Mouse (Mus musculus) kidney, postnatal 36 days (tissue): ENCODE measurements around the gene Hist1h3f.

Experiments used
- DNase-seq, 2 experiments: peaks; one replicate each; pipeline ENCODE4 v3.0.0; 2021 to 2022; ENCODE audit warnings: mixed read lengths in 2 of 2

The Hist1h3f gene

DNA sequence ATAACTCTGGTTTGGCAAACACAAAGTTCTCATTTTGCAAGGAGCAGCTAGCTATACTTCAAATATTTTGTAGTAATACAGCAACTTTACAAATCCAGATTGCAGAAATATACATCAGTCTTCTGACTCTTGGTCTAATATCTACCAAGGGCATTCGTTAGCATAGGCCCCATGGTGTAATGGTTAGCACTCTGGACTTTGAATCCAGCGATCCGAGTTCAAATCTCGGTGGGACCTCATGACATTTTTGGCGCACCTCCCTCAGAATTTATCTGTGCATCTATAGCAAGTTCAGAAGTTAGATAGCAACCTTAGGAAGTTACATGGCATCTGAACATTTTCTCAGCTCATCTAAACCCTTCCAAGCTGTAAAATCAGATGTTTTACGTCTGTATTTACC is 25.0 kb upstream of the Hist1h3f start:
- DNase-seq: peak; percentile 74 to 77

DNA sequence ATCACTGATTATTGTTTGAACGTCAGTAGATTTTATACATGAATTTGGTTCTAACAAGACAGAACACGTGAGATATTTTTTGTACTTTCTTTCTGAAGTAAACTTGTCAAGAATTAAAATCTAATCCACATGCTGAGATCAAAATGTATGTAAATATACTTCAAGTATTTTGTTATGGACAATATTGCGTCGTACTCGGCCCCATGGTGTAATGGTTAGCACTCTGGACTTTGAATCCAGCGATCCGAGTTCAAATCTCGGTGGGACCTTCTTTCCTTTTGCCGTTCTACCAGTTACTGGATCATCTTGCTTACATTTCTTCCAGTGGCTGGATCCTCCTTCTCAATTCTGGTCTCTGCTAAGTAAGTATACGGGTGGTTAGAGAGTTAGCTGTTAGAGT is 24.4 kb upstream of the Hist1h3f start:
- DNase-seq: peak; percentile 76 to 79

DNA sequence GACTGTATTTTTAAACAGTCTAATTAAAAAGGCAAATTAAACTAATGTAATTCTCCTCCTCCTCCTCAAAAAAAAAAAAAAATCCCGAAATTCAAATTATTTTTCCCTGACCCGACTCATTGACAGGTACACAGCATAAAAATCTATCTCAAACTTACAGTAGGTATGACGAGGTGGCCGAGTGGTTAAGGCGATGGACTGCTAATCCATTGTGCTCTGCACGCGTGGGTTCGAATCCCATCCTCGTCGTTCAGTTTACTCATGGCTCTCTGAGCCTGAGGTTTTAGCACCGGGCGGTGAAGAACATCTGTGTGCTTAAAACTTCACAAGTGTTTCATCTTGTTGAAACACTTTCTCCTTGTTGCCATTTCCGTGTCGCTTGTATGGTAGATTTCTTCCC is 22.1 kb upstream of the Hist1h3f start:
- peak; percentile 74 to 82 for DNase-seq

DNA sequence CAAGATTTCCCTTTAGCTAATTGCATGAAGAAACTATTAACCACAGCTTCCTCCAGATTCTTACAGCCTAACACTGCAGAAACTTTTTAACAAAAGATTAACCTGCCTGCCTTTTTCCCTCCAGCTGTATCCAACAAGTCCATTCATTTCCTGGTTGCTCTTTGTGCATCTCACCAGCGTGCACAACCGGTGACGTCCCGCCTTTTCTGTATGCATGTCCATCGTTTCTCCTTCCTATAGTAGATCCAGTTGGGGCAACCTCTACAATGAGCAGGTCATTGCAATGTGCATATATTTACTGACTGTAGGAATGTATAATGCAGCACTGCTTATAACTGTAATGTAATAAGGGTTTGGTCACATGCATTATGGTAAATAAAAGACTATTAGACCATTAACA is 19.9 kb upstream of the Hist1h3f start:
- no peak for DNase-seq

GRCm38 (mm10) chr13:23524654-23525053 is 19.2 kb upstream of the Hist1h3f start:
- DNase-seq: peak; percentile 60 to 82

- peak in 1 of 2 experiments; percentile 7 for DNase-seq
These were observed 18.0 kb upstream of the Hist1h3f start for GRCm38 (mm10) chr13:23525901-23526300.

GRCm38 (mm10) chr13:23526312-23526711 is 17.5 kb upstream of the Hist1h3f start:
- DNase-seq: peak; percentile 90 to 91

- no peak for DNase-seq
These were observed 14.8 kb upstream of the Hist1h3f start for GRCm38 (mm10) chr13:23529005-23529404.

- DNase-seq: no peak
These were observed 14.2 kb upstream of the Hist1h3f start for GRCm38 (mm10) chr13:23529480-23530165.

- peak; percentile 58 to 66 for DNase-seq
These were observed 13.5 kb upstream of the Hist1h3f start for GRCm38 (mm10) chr13:23530181-23530900.

DNA sequence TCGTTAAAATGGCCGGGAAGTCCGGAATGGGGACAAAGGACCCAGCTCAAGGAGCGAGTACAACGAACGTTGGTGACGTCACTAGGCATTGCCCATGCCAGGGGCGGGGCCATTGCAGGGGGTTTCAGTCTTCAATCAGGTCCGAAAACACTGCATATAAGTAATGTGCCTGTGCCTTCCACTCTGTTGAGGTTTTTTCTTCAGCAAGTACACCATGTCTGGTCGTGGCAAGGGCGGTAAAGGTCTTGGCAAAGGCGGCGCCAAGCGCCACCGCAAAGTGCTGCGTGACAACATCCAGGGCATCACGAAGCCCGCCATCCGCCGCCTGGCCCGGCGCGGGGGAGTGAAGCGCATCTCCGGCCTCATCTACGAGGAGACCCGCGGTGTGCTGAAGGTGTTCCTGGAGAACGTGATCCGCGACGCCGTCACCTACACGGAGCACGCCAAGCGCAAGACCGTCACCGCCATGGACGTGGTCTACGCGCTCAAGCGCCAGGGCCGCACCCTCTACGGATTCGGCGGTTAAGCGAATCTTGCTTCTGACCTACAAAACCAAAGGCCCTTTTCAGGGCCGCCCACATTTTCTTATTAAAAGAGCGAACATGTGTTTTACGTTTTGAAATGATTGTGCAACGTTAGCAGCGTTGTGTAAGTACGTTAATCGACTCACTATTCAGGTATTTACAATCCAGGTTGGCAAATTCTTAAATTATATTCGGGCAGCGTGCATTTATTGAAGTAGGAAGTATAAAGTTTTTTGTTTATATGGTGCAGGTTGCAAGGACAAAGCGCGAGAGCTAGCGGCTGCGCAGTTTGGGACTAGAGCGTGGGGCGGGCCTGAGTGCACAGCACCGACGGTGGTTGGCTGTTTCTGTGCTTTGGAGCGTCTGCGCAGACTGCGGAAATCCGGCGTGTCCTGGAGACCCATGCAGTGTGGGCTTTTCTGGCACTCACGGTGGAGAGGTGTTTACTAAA is 12.7 kb upstream of the Hist1h3f start, which contains the start of gene Hist1h4h:
Gene Hist1h4h (plus strand): TSS at position 150 of the 975 bp plus-strand sequence.
- DNase-seq: peak; percentile 95 to 98

DNA sequence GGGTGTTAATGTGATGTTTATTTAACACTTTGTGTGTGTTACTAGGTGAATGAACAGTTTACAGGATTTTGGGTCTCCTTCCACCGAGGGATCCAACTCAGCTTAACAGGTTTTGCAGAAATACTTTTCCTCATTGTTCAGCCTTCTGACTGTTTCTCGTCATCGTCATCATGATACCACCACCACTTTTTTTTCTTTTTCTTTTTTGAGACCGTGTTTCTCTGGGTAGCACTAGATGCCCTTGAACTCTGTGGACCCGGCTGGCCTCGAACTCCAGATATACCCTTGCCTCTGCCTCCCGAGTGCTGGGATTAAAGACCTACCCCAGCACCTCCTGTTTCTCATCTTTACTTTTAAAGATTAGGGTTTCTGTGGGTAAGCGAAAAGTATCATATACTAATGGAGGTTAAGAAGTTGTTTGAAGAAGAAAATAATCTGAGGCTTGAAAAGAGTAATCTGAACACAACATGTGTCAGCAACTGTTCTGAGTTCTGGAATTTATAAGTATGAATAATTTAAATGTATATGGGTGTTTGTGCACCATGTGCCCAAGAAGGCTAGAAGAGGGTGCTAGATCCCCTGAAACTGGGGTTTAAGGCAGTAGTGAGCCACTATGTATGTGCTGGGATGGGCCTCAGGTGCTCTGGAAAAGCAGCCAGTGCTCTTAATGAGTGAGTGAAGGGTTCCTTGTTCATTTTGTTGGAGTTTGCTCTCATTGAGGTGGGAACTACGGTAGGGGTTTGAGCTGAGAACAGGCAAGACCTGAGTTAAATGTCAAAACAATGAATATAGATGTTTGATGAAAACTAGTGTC is 11.4 kb upstream of the Hist1h3f start:
- no peak for DNase-seq

GRCm38 (mm10) chr13:23533560-23534367 is 10.1 kb upstream of the Hist1h3f start, which contains the start of gene Hist1h2af:
Gene Hist1h2af, plus strand, starts transcription at chr13:23533906.
- DNase-seq: peak; percentile 70 to 75

DNA sequence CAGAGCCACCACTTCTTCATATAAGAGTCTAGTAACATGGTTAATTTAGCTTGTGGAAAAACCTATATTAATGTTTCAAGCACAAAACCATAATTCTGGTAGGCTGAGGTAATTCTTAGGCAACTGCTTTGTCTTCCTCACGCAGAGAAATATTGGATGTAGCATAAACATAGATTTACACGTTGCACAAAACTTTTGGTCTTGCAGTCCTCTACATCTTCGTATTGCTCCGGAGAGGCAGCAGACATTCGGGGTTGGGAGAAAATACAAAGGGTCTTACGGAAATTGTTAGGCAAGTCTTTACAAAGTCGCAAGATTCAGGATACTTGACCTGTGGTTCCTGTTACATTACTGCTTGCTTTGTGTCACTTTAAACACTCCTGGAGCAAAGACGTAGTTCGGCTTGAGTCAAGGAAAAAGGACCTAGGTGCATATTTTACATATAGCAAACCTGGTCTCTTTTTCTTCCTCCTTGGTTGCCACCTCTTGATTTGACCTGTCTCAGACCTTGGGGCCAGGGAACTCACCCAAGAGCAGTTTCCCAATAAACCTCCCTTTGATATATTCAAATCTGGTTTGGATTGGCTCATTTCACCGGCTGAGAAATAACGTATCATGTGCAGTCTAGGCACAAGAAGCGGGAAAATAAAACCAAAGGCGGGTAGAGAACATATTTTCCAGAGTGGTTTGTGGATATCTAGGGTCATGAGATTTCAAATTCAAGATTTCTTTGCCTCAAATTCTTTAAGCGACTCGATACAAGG is 9.3 kb upstream of the Hist1h3f start:
- no peak for DNase-seq

DNA sequence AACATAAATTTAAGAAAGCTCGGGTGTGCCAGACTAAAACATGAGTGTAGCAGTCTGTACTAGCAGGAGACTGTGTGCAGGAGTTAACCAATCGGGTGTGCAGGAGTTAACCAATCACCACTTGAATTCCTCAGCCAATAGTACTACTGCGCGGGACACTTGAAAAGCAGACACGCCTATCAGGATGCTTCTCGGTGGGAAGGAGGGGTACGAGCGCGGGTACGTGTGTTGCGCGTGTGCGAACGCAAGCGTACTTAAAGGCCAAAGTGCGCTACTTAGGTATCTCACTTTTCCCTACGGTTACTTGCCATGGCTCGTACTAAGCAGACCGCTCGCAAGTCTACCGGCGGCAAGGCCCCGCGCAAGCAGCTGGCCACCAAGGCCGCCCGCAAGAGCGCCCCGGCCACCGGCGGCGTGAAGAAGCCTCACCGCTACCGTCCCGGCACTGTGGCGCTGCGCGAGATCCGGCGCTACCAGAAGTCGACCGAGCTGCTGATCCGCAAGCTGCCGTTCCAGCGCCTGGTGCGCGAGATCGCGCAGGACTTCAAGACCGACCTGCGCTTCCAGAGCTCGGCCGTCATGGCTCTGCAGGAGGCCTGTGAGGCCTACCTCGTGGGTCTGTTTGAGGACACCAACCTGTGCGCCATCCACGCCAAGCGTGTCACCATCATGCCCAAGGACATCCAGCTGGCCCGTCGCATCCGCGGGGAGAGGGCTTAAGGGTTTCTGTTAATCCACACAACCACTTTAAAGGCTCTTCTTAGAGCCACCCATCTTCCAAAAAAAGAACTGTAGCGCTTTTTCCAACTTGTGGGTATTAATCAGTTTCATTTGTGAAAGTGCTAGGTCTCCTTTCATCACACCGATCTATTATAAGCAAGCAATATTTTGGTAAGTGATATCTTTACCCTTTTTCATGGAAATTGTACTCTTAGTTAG is 8.4 kb upstream of the Hist1h3f start, which contains the start of gene Hist1h3g:
Gene Hist1h3g (plus strand): TSS at position 286 of the 939 bp plus-strand sequence.
- peak; percentile 91 to 93 for DNase-seq

DNA sequence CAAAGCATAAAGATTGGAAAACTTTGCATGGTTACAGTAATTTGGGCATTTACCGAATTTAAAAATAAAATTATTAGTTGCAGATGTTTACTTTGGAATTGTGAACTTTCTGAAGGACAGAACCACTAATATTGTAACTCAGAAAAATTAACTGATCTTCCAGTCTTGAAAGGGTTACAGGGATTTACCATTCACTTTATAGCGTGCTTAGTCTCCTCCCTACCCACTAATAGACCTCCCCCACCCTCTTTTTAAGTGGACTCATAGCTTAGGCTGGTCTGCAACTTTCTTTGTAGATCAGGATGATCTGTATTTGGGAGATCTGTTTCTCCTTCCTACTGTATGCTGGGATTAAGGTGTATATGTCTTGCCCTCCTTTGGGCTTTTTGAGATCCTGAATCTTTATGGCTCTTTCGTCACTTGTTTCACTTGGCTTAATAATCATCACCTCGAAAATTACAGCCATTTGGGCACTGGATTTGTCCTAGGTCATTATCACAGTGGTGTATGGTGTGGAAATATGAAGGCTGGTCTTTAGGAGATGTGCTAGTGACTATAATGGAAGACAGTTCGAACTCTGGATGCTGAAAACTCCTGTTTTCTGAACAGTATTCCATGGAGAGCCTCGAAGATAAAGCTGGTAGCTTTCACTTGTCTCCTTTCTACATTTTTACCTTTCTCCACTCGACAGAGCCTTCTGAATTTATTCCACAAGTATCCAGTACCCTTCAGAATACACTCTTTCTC is 7.6 kb upstream of the Hist1h3f start:
- no peak for DNase-seq

DNA sequence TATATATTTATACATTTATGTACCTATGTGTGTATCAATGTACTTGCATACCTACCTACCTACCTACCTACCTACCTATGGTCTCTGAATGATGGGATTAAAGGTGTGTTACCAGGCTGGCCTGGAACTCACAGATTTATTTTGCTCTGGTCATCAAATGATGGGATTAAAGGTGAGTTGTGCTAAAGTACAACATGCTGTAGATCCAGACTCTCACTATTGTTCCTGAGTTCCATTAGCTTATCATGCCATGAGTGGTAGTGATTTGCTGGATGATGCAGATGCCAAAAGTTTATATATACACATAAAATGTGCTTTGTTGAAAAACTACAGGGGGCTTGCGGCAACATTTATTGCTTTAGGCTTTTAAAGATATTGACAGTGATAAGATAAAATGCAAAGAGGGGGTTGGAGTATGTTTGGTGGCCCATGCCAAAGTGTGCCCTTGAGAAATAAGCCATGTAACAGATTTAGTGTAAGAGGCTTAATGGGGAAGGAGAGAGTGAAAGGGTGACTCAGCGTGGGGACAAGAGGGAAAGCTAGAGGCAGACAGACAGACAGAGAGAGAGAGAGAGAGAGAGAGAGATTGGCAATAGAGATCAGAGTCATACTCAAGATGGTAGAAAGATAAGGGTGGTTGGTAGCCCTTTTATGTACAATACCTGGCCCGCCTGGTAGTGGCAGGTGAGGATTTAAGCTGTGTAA is 6.7 kb upstream of the Hist1h3f start:
- no peak for DNase-seq

DNA sequence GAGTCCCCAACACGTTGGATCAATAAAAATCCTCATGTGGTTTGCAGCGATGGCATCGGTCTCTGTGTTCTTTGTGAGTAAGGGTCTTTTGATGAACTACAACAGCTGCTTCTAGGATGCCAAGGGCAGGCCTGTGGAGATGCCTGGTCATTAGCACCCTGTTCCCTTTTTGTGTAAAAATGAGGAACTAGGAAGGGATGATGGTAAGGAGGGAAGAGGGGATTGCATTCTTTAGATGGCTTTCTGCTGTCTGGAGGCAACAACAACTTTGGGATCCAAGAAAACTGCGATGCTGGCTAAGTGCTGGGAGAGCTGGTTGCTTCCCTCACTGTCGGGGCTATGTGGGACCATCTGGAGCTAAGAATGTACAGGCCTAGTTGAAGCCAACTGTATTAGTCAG is 5.6 kb upstream of the Hist1h3f start:
- DNase-seq: no peak
